Mouse (Mus musculus): ENCODE data around the gene Map3k11. TPM values are rescaled to one million over a fixed set of nuclear protein-coding genes. Genes with fewer than 3 reads are reported as not detected.
A peak's percentile ranks its signal among the peaks of the same experiment; 100 is the strongest.

Gene Map3k11
- polyA plus RNA-seq, 1 experiment from 2014 or later = 14.0 TPM

- H3K4me2 ChIP-seq (replicated peaks; ENCODE audit: low read depth) = no peak overlapping the region
- H3K27me3 ChIP-seq (ENCODE audit: control insufficient read depth, insufficient read depth, low read length) = no peaks in the 10 kb centered on the region
- H3K36me3 ChIP-seq (ENCODE audit: control insufficient read depth, insufficient read depth, low read length) = no peaks in the 10 kb centered on the region
- H3K9ac ChIP-seq (ENCODE audit: low read length) = no peak overlapping the region
- no peak overlapping the region for H3K4me3 ChIP-seq (ENCODE audit: low read depth, low read length)
- no peaks in the 10 kb centered on the region; the same call in 1 of the 2 replicates for H3K4me1 ChIP-seq (replicated peaks; ENCODE audit: control insufficient read depth, insufficient read depth)
- WGBS = 20% methylated on average over 20 of the region's 20 CpGs
- H3K9me3 ChIP-seq (ENCODE audit: control insufficient read depth, low read length) = no peaks in the 10 kb centered on the region
- no peak overlapping the region for H3K27ac ChIP-seq (replicated peaks)
- peak; percentile 72 for DNase-seq (ENCODE audit: low spot score)
- peak; percentile 6; the same call in 1 of the 2 replicates for ATAC-seq (ENCODE audit: low FRiP score, low TSS enrichment)
- TF ChIP-seq EP300 (optimal IDR thresholded peaks at IDR 0.05) (no peak), CTCF (IDR thresholded peaks at IDR 0.05; ENCODE audit: low read depth) (no peak)
These were observed 63.2 kb downstream of the Map3k11 start for GRCm38 (mm10) chr19:5751742-5752141.

Small RNA genes lying within 50 kb of the gene (microRNA-seq; reads per million reads assigned to microRNA genes)
- gene Mir6987 = not detected

Other genes with a start within 250 kb of the Map3k11 start
- 0.16 and 0.33 TPM in 2 replicates for gene Fosl1, start 241.2 kb upstream of the Map3k11 start, polyA plus RNA-seq (2015; fragmentation: Nextera tagmentation; extraction: Ambion mirVana)
- 11.6 and 12.5 TPM in 2 replicates for gene Ccdc85b, start 230.8 kb upstream of the Map3k11 start, polyA plus RNA-seq (2015; fragmentation: Nextera tagmentation; extraction: Ambion mirVana)
- 103 and 111 TPM in 2 replicates for gene Fibp, start 228.1 kb upstream of the Map3k11 start, polyA plus RNA-seq (2015; fragmentation: Nextera tagmentation; extraction: Ambion mirVana)
- gene Ctsw, start 220.2 kb upstream of the Map3k11 start, polyA plus RNA-seq (2015; fragmentation: Nextera tagmentation; extraction: Ambion mirVana) = 0.29 and 0.50 TPM in 2 replicates
- 59.7 and 67.0 TPM in 2 replicates for gene Efemp2, start 214.8 kb upstream of the Map3k11 start, polyA plus RNA-seq (2015; fragmentation: Nextera tagmentation; extraction: Ambion mirVana)
- gene Mus81, start 200.3 kb upstream of the Map3k11 start, polyA plus RNA-seq (2015; fragmentation: Nextera tagmentation; extraction: Ambion mirVana) = 18.4 and 18.5 TPM in 2 replicates
- gene Cfl1, start 198.3 kb upstream of the Map3k11 start, polyA plus RNA-seq (2015; fragmentation: Nextera tagmentation; extraction: Ambion mirVana) = 1,281 and 1,389 TPM in 2 replicates
- gene 1700020D05Rik, start 185.0 kb upstream of the Map3k11 start, polyA plus RNA-seq (2015; fragmentation: Nextera tagmentation; extraction: Ambion mirVana) = not detected in 2 replicates
- 2.8 and 3.8 TPM in 2 replicates for gene Snx32, start 178.2 kb upstream of the Map3k11 start, polyA plus RNA-seq (2015; fragmentation: Nextera tagmentation; extraction: Ambion mirVana)
- 26.6 and 28.2 TPM in 2 replicates for gene Ovol1, start 128.1 kb upstream of the Map3k11 start, polyA plus RNA-seq (2015; fragmentation: Nextera tagmentation; extraction: Ambion mirVana)
- gene Ap5b1, start 120.7 kb upstream of the Map3k11 start, polyA plus RNA-seq (2015; fragmentation: Nextera tagmentation; extraction: Ambion mirVana) = 4.7 and 5.7 TPM in 2 replicates
- 57.3 and 64.7 TPM in 2 replicates for gene Rnaseh2c, start 86.9 kb upstream of the Map3k11 start, polyA plus RNA-seq (2015; fragmentation: Nextera tagmentation; extraction: Ambion mirVana)
- gene Kat5, start 78.5 kb upstream of the Map3k11 start, polyA plus RNA-seq (2015; fragmentation: Nextera tagmentation; extraction: Ambion mirVana) = 31.8 and 37.9 TPM in 2 replicates
- 28.7 and 35.2 TPM in 2 replicates for gene Rela, start 51.3 kb upstream of the Map3k11 start, polyA plus RNA-seq (2015; fragmentation: Nextera tagmentation; extraction: Ambion mirVana)
- 8.0 and 11.5 TPM in 2 replicates for gene Sipa1, start 25.0 kb upstream of the Map3k11 start, polyA plus RNA-seq (2015; fragmentation: Nextera tagmentation; extraction: Ambion mirVana)
- 6.5 and 7.9 TPM in 2 replicates for gene Pcnx3, start 166 bp downstream of the Map3k11 start, polyA plus RNA-seq (2015; fragmentation: Nextera tagmentation; extraction: Ambion mirVana)
- 8.4 and 9.5 TPM in 2 replicates for gene Kcnk7, start 15.6 kb downstream of the Map3k11 start, polyA plus RNA-seq (2015; fragmentation: Nextera tagmentation; extraction: Ambion mirVana)
- gene Ehbp1l1, start 37.6 kb downstream of the Map3k11 start, polyA plus RNA-seq (2015; fragmentation: Nextera tagmentation; extraction: Ambion mirVana) = 28.0 and 29.5 TPM in 2 replicates
- 51.9 and 52.1 TPM in 2 replicates for gene Fam89b, start 40.9 kb downstream of the Map3k11 start, polyA plus RNA-seq (2015; fragmentation: Nextera tagmentation; extraction: Ambion mirVana)
- gene Ltbp3, start 52.2 kb downstream of the Map3k11 start, polyA plus RNA-seq (2015; fragmentation: Nextera tagmentation; extraction: Ambion mirVana) = 15.7 and 26.9 TPM in 2 replicates
- 38.1 and 40.9 TPM in 2 replicates for gene Scyl1, start 82.7 kb downstream of the Map3k11 start, polyA plus RNA-seq (2015; fragmentation: Nextera tagmentation; extraction: Ambion mirVana)
- gene Frmd8, start 186.5 kb downstream of the Map3k11 start, polyA plus RNA-seq (2015; fragmentation: Nextera tagmentation; extraction: Ambion mirVana) = 13.8 and 18.8 TPM in 2 replicates
- 2.9 and 3.2 TPM in 2 replicates for gene Slc25a45, start 189.1 kb downstream of the Map3k11 start, polyA plus RNA-seq (2015; fragmentation: Nextera tagmentation; extraction: Ambion mirVana)
- gene Tigd3, start 205.4 kb downstream of the Map3k11 start, polyA plus RNA-seq (2015; fragmentation: Nextera tagmentation; extraction: Ambion mirVana) = 0.77 and 1.0 TPM in 2 replicates
- 47.0 and 54.9 TPM in 2 replicates for gene Dpf2, start 224.3 kb downstream of the Map3k11 start, polyA plus RNA-seq (2015; fragmentation: Nextera tagmentation; extraction: Ambion mirVana)
- 7.9 and 8.1 TPM in 2 replicates for gene Cdc42ep2, start 236.1 kb downstream of the Map3k11 start, polyA plus RNA-seq (2015; fragmentation: Nextera tagmentation; extraction: Ambion mirVana)

Measured in stomach, postnatal 0 days (tissue).